Mouse (Mus musculus) mouse embryonic stem cell (cell line): Measurements from ENCODE around the gene Fam104a.

Source experiments
- in situ Hi-C, 2 experiments: fragments of 300-500 bp; cut with MboI; formaldehyde crosslinking; loops; 1 replicate in 1 of 2; 3 replicates in 1 of 2; pipeline ENCODE4 v1.14.3; 2019 to 2020; ENCODE audit warnings: low sequenced_read_pairs in 2 of 2, low pct_unique_long_range_greater_than_20kb in 1 of 2, mixed read lengths in 1 of 2; ENCODE audit not compliant: unreplicated experiment in 1 of 2

Gene Fam104a

DNA sequence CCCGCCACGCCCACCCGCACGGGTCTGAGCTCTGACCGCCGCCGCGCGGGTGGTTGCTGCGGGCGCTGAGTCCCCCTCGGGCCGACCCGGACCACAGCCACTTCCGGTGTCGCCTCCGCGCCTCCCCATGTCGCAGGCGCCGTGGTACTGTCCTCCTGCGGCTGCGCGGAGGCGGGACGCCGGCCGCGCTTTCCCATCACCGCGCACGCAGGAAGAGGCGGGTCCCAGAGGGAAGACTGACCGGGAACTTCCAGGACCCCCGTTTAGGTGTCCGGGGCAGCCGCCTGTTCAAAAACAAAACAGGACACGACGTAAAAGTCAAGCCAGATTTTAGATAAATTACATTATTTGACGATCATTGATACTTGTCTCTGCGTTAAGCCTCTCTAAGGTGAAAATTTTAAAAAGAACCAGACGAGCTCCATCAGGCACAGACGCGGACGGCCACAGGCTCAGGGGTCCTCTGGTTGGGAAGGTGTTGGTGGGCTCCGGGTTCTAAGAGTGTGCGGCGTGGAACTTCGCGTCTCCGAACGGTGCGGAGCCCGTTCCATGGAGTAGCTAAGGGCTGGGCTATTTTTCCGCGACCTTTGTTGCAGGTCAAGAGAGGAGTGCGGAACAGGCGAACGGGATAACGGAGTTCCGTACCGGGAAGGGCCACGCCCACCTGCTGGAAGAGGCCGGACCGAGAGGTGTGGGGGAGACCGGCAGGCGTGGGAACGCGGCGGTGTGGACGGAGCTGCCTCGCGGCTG is at the start of gene Fam104a, which contains the start of gene D11Wsu47e:
Gene Fam104a (minus strand): TSS at position 199 of the 750 bp plus-strand sequence.
Gene D11Wsu47e (plus strand): TSS at position 456 of the 750 bp plus-strand sequence.
- in situ Hi-C loops = no loop called here

DNA sequence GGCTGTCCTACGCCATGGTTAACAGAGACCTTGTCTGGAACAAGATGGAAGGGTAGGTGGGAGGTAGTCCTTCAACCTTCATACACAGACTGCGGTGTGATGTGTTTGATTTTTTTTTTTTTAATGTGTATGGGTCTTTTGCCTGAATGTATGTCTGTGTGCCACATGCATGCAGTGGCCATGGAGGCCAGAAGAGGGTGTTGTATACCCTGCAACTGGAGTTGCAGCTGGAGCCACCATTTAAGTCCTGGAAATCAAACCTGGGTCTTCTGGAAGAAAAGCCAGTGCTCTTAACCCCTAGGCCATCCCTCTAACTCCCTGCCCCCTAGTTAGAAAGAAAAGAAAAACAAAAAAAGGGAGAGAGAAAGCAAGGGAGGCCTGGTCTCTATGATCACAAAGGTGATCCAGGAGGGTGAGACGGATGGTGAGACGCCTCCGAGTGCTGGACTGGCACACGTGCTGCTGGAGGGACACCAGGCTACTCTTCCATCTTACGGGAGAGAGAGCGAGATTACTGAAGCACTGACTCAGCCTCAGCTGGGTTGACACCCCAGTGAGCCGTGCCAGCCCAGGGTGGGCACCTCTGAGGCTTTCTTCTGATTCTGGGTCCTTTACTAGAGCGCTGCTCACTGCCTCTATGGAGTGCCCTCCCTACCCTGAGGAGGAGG is 48.1 kb upstream of the Fam104a start:
- in situ Hi-C loops = no loop called here

DNA sequence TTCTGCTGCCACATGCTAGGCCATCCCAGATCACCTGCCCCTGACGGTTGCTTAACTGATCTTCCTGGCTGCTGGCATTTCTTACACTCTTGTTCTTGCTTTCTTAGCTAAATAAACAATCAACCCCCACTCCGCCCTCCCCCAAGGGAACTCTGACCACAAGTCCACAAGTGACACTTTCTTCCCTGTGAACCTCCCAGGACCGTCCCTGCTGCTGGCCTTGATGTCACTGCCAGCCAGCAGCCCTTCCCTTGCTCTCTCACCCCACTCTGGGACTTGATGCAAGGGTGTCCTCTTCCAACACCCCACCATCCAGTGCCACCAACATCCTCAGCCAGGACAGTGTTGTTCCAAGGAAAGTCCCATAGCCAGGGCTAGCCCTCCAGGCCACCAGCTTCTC is 46.9 kb upstream of the Fam104a start:
- in situ Hi-C loops = no loop called here

DNA sequence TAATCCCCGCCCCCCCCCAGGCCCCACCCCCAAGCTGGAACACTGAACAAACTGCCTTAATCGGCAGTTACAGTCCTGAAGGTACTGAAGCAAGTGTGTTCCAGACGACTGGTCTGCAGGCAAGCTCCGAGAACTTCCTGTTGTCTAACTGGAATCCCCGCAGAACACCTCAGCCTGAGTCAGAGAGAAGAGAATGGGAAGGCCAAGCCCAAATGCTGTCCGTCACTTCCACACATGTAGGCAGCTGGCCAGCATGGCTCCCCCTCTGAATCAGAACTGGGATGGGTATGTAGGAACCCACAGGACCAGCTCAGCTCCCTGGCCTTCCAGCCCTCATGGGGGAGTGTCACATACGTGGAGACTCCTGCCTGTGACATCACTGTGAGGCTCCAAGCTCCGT is 46.0 kb upstream of the Fam104a start:
- in situ Hi-C loops = no loop called here

DNA sequence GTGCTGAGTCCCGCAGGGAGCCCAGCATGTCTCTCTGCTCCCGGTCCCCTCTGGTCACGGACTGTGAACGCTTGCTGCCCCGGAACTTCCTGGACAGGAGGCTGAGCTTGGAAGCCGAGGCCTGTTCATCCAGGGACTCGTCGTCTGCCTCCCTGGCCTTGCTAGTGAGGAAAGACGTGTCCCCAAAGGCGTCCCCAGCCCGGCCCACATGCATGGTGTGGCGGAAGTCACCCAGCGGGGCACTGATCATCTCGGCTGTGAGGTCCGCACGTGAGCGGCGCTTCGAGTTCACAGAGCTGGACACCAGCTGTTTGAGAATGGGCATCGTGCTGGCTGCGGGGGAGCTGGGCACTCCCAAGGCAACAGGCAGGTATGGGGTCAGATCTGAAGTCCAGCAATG is 45.3 kb upstream of the Fam104a start:
- in situ Hi-C loops = no loop called here

DNA sequence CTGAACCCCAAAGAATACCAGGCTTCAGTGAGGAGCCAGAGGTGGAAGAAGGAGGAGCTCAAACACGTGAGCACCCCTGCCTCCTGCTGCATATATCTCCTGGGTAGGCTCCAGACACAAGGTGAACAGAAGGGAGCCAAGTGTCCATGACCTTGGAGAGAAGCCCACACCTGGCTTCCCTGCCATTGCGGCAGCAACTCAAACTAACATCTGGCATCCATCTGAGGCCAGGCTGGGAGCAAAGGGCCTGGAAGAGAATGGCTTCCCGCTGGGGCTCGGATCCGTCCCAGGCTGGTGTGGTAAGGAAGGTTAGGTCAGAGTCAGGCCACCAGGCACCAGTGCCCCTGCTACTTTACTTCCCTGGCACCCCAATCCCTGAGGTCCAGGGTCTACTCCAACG is 44.0 kb upstream of the Fam104a start:
- in situ Hi-C loops = no loop called here

DNA sequence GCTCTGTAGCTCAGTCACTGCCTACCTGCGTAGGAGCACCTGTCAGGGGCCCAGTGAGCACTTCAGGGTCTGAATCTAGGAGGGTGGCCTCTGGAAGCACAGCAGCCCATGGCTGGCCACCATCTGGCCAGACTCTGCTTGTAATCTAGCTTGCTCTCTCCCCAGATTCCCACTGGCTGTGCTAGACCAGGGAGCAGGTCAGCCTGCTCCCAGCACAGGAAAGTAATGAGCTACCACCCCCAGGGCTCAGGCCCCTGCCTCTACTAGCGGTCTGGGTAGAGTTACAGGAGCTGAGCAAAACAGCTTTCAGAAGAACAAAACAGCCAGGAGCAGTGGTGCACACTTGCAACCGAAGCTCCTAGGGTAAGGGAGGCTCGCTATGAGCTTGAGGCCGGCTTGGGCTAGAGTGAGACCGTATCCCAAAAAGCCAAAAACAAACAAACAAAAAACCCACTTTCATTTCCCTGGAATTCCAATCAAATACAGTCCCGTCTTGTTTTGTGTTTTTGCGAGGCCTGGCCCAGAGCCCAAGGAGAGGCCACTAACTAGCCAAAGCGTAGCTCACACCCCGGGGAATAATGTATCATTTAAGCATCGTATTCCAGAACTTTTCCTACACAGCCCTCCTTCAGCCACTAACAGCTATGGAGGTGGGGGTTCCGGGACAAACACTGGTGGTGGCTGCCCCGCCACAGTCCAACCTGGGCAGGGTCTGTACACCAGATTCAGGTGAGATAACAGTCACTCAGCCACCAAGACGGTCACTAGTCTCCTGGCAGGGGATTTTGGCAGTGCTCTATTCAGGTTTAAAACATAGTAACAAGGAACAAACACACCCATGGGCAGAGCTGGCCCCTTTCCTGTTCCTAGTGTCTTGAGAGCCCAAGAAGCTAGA is 43.3 kb upstream of the Fam104a start:
- in situ Hi-C loops = no loop called here

DNA sequence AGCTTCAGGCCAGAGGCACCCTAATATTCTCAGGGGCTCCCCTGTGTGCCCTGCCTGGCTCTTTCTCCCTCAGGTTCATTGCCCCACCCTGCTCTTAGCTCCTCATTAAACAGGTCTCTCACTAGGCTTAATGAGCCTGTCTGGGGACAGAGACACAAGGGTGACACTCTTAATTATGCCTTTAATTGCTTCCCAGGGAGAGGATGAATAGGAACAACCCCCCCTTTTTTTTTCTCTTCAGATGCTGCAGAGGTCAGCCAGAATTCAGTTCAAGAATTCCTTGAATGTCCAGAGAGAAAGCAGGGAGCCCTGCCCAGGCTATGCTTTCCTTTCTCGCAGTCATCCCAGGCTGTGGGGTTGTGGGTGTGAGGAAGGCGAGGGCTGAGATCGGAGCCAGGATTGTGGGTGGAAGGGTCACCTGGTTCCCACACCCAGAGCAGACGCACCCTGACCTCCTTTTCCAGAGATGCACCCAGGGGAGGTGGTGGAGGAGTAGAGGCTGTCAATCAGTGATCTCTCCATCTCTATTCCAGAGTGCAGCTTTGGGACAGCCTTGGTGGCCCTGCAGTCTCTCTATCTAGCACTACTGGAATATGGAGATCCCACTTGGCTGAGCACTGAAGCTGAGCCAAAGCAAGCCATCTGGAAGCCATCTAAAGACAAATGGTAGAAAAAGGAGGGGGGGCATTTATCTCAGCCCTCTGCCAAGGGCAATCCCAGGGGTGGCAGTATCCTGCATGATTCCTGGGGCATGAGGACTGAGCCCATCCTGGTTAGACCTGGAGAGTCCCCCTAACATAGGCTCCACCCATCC is 41.5 kb upstream of the Fam104a start:
- in situ Hi-C loops = no loop called here

DNA sequence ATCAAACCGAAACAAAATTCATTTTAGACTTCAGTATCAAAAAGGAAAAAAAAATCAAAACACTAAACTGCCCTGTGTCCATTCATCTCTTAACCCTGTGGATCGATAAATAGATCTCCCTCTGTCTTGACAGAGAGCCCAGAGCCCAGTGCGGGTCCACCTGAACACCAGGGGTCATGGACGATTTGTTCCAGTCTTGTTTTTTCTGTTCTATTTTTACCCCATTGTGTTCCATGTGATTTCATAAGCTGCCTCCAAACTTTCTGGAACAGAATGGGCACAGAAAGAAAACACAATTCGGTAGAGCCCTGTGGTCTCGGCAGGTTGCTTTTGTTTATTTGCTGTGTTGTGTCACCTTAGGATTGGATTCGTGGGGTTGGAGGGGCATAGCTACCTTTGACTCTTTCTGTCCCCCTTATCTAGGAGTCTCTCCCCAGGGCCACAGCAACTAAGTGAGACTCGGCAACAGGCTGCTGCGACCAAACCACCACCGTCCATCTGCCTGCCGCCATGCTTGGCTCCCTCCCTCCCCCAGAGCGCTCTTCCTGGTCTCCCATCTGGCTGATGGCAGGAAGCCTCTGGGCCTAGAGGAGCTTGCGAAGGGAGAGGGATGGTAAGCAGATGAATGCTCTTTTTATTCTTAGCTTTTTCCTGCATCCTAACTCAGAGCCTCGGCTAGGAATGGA is 38.6 kb upstream of the Fam104a start:
- in situ Hi-C loops = no loop called here

DNA sequence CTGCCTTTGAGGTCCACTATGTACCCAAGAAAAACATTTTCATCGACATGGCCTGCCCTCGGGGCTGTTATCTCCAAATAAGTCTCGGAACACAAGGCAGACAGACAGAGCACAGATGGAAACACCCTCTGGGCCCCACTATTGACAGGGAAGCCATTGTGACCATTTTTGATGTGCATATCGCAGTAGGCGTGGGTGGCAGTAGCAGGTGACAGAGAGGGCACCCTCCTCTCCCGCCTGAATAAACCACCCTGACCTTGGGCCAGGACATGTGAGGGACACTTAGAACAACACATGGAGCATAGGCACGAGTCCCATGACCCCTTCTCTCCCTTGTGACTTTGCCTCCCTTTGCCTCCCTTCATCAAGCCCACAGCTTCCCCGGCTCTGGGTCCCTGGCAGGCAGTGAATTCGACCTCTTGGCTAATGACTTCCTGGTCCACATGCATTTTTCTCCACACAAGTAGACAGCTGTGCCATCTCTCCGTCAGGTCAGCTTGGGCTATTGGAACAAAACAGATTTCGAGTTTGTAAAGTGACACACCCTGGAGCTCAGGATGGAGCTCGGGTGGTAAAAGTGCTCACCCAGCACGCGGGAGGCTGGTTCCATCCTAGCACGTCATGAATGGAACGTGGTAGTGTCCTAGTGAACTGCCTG is 33.9 kb upstream of the Fam104a start:
- in situ Hi-C loops = no loop called here

DNA sequence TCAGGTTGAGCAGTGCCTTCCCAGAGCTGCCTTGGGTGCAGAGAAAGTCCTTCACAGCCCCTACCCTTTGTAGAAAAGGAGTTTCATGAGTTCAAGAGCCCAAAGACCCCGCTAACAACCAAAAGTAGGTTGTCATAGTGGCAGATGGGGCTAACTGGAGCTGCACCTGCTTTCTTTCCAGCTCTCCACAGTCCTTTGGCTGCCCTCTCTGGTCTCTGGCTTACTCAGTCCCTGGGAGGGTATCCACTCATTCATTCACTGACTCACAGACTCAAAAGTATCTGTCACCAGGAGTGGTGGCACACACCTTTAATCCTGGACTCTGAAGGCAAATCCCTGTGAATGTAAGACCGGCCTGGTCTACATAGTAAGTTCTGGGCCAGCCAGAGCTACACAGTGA is 32.2 kb upstream of the Fam104a start:
- in situ Hi-C loops = no loop called here

DNA sequence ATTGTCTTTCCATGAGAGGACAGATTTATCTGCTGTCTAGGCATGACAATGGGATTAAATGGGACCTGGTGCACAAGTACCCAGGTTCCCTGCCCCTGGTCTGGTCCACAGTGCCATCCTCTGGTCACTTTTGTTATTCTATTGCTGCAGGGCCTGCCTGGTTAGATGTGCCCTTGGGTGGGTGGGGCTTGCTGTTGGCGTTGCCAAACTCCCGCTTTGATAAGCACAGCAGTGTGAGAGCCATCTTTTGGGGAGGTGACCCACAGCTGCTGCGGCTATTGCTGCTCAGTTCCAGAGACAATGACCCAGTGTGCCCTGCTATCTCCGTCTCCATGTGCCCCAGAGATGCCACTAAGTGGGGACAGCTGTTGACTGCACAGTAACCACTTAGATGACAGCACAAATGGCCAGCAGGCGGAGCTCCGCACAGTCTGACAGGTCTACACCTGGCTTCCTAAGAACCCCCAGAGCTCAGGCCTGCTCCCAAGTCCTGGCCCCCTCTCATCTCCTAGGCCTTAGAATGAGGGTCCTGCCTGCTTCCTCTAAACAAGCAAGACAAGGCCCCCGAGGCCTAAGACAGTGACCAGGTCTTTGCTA is 31.2 kb upstream of the Fam104a start:
- in situ Hi-C loops = no loop called here

DNA sequence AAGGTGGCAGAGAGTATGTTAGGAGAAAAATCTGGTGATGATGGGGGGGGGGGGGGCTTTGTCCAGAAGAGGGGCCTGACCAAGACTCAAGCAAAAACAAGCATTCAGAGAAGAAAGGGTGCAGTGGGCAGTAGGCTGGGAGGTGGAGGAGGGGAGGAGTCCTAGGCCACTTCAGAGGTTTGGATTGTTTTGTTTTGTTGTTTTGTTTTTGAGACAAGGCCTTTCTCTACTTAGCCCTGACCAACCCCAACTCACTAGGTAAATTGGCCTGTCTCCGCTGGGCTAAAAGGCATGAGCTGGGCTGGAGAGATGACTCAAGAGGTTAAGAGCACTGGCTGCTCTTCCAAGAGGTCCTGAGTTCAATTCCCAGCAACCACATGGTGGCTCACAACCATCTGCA is 27.1 kb upstream of the Fam104a start:
- in situ Hi-C loops = no loop called here

DNA sequence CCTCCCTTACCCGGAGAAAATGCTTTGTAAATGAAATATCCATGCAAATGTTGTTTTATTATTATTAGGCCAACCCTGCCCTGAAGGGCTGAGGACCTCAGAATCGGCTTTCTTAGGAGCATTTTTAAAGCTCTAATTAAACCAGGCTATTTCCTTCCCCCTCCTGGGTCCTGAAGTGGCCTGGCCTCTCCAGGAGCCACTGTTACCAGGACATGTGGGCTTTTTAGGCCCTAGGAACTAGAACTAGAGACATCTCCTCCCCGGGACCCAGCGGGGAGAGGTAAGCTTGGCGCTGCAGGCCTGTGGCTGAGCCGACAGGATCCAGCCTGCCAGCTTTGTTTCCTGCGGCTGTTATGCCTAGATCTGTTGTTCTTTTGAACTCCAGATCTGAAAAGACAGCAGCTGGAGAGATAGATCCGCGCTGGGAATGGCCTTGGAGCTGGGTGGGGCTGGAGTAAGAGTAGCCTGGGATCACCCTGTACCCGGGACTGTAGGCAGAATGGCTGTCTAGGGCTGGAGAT is 26.4 kb upstream of the Fam104a start:
- in situ Hi-C loops = no loop called here

DNA sequence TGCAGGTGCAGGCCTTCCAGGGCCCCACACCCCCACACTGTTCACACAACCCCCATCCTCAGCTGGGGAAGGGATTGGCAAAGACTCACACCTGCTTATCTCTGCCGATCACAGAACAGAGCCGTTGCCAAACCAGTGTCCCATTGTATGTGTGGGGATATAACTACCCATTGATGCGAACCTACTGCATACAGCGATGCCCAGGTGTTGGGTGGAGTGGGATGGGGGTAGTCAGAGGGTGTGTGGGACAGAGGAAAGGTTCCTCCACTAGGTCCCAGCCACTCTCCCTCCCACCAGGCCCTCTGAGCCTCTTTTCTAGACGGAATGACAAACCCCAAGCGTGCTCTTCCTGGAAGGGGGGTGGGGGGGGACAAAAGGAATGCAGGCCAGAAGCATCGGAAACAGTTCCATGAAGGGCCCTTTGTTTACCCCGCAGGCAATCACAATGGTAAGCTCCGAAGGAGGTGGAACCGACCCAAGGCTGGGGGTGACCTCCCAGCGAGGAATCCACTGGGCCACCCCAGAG is 25.8 kb upstream of the Fam104a start, which contains the start of gene Cpsf4l:
Gene Cpsf4l (minus strand): TSS at position 287 of the 526 bp plus-strand sequence.
- in situ Hi-C loops = no loop called here

DNA sequence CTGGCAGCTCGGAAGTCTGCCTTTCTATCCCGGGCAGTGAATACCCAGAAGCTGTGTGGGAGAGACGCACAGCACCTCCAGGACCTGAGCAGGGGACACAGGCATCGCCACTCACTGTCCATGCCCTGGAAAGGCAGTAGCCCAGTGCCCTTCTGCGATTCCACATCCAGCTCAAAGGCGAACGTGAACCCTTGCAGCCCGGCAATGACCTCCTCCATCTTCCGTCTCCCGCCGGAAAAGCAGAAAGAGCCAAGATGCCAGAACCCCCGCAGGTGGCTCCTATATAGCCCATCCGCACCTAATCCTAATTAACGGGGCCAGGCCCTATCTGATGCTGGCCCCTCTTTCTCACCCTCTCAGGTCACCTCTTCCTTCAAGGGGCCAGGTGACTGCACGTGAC is 25.3 kb upstream of the Fam104a start:
- in situ Hi-C loops = no loop called here
